Mouse (Mus musculus) cerebellum, adult 2 months (tissue): ENCODE results near the gene Mapkbp1. TPM values are rescaled to one million over a fixed set of nuclear protein-coding genes. Genes with fewer than 3 reads are reported as not detected.
A peak's percentile ranks its signal among the peaks of the same experiment; 100 is the strongest.

Experiments used
- DNase-seq, 2 experiments: peaks; one replicate each; pipeline ENCODE4 v3.0.0; 2021
- H3K27ac ChIP-seq: fragments of 200-500 bp; 2 replicates; pipeline ENCODE4 v1.5.1; 2012; ENCODE audit warnings: low read length, control low read depth, inconsistent platforms; ENCODE audit not compliant: insufficient read depth
- H3K27me3 ChIP-seq: fragments of 200-500 bp; 2 replicates; pipeline ENCODE4 v1.6.1; 2012; ENCODE audit warnings: inconsistent platforms, mild to moderate bottlenecking, low read length, moderate library complexity; ENCODE audit not compliant: control insufficient read depth, insufficient read depth
- H3K4me1 ChIP-seq: fragments of 200-500 bp; 2 replicates; pipeline ENCODE4 v1.6.1; 2011; ENCODE audit warnings: low read length; ENCODE audit not compliant: control insufficient read depth, insufficient read depth
- H3K4me3 ChIP-seq: fragments of 200-500 bp; replicated peaks from 2 replicates; pipeline ENCODE3; 2011; ENCODE audit warnings: mild to moderate bottlenecking, low read depth, low read length, control low read depth; ENCODE audit not compliant: insufficient read depth
- CTCF ChIP-seq: fragments of 200-500 bp; IDR thresholded peaks from 2 replicates; pipeline ENCODE4 v1.5.1; 2011; ENCODE audit warnings: low read depth, mild to moderate bottlenecking, control low read depth, low read length, moderate library complexity, borderline replicate concordance; ENCODE audit not compliant: insufficient read depth
- POLR2A ChIP-seq: fragments of 200-500 bp; IDR thresholded peaks from 2 replicates; pipeline ENCODE4 v1.6.1; 2011; ENCODE audit warnings: low read length, control low read depth, borderline replicate concordance; ENCODE audit not compliant: insufficient read depth
- WGBS: fragments of 180-500 bp; shearing (Covaris S2); methylation state at CpG from one replicate; pipeline ENCODE4 v1.1.7; 2018; 5-methylcytosine and 5-hydroxymethylcytosine counted together
- polyA plus RNA-seq: library from polyadenylated mRNA; depleted of rRNA; stranded (reverse); fragments of >200 nt; gene quantifications from 2 replicates; pipeline ENCODE4 v1.2.3, GENCODE M21; 2012

Gene Mapkbp1
- polyA plus RNA-seq, 1 experiment = 37.6 TPM

- TF ChIP-seq POLR2A (no peak), CTCF (no peak)
- Histone ChIP-seq H3K4me3 (no peak overlapping the region), H3K4me1 (0 out of 2 replicates have a peak, but pooled peaks cover 5% of the 10 kb centered on the region), H3K27me3 (no peaks in the 10 kb centered on the region), H3K27ac (no peak overlapping the region)
- 94% methylated on average over 3 of the region's 3 CpGs for WGBS
- no peak for DNase-seq
Observed at GRCm38 (mm10) chr2:120059466-120059865, 87.0 kb downstream of the Mapkbp1 start.

DNA sequence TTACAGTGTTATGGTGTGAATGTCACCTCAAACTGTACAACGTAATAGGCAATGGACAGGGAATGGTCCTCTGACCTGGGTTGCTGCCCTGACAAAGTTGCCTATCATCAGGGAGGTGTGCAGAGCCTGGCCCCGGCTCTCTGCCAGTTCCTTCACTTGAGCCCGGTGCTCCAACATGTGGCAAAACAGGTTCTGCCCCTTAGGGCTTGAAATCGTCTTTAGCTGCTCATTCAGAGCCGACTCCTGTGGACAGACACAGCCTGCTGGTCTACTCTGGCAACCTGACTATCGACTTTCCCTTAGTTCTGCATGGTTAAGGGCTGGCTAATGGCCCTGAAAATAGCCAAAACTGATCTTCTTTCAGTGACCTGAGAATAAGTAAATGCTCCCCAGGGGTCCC lies 87.7 kb downstream of the Mapkbp1 start:
- Histone ChIP-seq H3K27me3 (no peaks in the 10 kb centered on the region), H3K4me1 (0 out of 2 replicates have a peak, but pooled peaks cover 5% of the 10 kb centered on the region), H3K4me3 (no peak overlapping the region), H3K27ac (no peak overlapping the region)
- WGBS = 65% methylated on average over 6 of the region's 6 CpGs
- no peak for TF ChIP-seq CTCF
- TF ChIP-seq POLR2A = no peak
- no peak for DNase-seq

DNA sequence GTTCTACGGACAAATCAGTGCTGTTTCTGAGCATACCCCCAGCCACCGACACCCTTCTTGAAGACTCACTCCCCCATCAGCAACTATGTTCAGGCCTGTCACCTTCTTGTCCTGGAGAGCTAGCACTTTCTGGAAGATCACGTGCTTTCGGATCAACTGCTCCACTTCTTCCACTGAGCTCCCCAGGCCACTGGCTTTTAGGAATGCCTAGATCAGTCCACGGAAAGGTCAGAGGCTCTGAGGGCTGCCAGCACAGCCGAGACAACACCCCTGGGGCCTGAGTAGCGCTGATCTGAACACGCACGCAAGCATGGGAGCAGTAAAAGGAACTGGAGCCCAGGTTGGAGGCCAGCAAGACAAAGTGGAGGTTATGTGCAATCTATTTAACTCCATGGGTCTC lies 88.2 kb downstream of the Mapkbp1 start:
- TF ChIP-seq CTCF (no peak), POLR2A (no peak)
- no peak for DNase-seq
- no peak overlapping the region for H3K4me3 ChIP-seq
- 80% methylated on average over 9 of the region's 9 CpGs for WGBS
- H3K27me3 ChIP-seq = no peaks in the 10 kb centered on the region
- H3K4me1 ChIP-seq = 0 out of 2 replicates have a peak, but pooled peaks cover 5% of the 10 kb centered on the region
- no peak overlapping the region for H3K27ac ChIP-seq

- DNase-seq = no peak
- Histone ChIP-seq H3K27ac (no peak overlapping the region), H3K27me3 (no peaks in the 10 kb centered on the region), H3K4me3 (no peak overlapping the region), H3K4me1 (0 out of 2 replicates have a peak, but pooled peaks cover 5% of the 10 kb centered on the region)
- no peak for TF ChIP-seq POLR2A
- TF ChIP-seq CTCF = no peak
- 13% methylated on average over 8 of the region's 8 CpGs for WGBS
Observed at GRCm38 (mm10) chr2:120062248-120062647, 89.7 kb downstream of the Mapkbp1 start.

GRCm38 (mm10) chr2:120064639-120065038 lies 92.1 kb downstream of the Mapkbp1 start:
- DNase-seq = no peak
- Histone ChIP-seq H3K4me1 (0 out of 2 replicates have a peak, but pooled peaks cover 5% of the 10 kb centered on the region), H3K27ac (no peak overlapping the region), H3K27me3 (no peaks in the 10 kb centered on the region), H3K4me3 (no peak overlapping the region)
- TF ChIP-seq POLR2A (no peak), CTCF (no peak)
- WGBS = 88% methylated on average over 6 of the region's 6 CpGs

DNA sequence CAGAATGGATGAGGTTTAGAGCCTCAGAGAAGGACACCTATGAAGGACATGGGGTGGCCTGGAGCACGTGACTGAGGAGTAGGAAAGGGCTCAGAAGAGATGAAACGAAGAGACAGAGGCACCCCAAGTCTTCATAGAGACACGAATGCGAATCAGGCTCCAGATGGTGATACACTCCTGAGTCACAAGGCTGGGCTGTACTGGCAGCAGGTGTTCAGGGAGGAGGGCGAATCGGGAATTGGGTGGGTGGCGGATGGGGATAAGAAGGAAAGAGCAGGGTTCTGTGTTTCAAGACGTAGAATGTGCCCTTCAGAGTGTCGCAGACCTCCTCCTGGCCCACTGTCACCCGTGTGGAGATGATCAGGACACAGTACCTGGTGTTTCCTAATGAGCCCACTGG lies 92.7 kb downstream of the Mapkbp1 start:
- TF ChIP-seq CTCF = no peak
- no peak for TF ChIP-seq POLR2A
- Histone ChIP-seq H3K4me1 (0 out of 2 replicates have a peak, but pooled peaks cover 5% of the 10 kb centered on the region), H3K4me3 (no peak overlapping the region), H3K27ac (no peak overlapping the region), H3K27me3 (no peaks in the 10 kb centered on the region)
- no peak for DNase-seq
- 96% methylated on average over 10 of the region's 10 CpGs for WGBS

GRCm38 (mm10) chr2:120066224-120066623 lies 93.7 kb downstream of the Mapkbp1 start:
- Histone ChIP-seq H3K27me3 (no peaks in the 10 kb centered on the region), H3K4me1 (0 out of 2 replicates have a peak, but pooled peaks cover 5% of the 10 kb centered on the region), H3K4me3 (no peak overlapping the region), H3K27ac (no peak overlapping the region)
- TF ChIP-seq POLR2A = no peak
- TF ChIP-seq CTCF = no peak
- no peak for DNase-seq
- WGBS = 42% methylated on average over 3 of the region's 3 CpGs

- H3K27ac ChIP-seq = no peak overlapping the region
- no peak overlapping the region for H3K4me3 ChIP-seq
- WGBS = 49% methylated on average over 16 of the region's 16 CpGs
- DNase-seq = peak; percentile 46 to 50
- no peaks in the 10 kb centered on the region for H3K27me3 ChIP-seq
- TF ChIP-seq CTCF (peak; percentile 80), POLR2A (no peak)
- H3K4me1 ChIP-seq = no peaks in the 10 kb centered on the region
Observed at GRCm38 (mm10) chr2:120068555-120069465, 96.3 kb downstream of the Mapkbp1 start.
